Mouse (Mus musculus) CD4-positive helper T cell, adult 2 months (primary cell): ENCODE measurements around the gene Tyro3.
A peak's percentile ranks its signal among the peaks of the same experiment; 100 is the strongest.

Experiments
- DNase-seq: peaks from one replicate; pipeline ENCODE4 v3.0.0-alpha.2; 2012; ENCODE audit warnings: low read depth, missing footprints, low spot score

The Tyro3 gene

DNA sequence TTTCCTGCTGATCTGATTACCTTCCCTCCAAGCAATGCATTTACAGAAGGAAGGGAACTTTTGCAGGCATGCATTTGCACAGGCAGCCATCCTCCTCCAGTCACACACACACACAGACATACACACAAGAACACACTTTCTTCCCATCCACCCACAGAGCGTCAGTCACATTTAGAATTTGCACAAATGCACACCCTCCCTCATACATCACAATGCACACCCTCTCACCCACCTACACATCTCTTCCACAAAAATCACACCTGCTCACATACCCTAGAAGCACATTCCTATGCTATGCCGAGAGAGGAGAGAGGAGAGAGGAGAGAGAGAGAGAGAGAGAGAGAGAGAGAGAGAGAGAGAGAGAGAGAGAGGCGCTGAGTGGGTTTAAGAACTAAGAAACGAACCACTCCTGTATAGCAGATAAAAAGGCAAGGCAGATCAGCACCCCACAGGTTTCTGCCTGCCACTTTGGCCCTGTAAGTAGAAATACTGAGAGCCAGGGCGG lies at the start of gene Tyro3:
Gene Tyro3 (plus strand): TSS at position 455 of the 505 bp plus-strand sequence.
- DNase-seq = no peak

DNA sequence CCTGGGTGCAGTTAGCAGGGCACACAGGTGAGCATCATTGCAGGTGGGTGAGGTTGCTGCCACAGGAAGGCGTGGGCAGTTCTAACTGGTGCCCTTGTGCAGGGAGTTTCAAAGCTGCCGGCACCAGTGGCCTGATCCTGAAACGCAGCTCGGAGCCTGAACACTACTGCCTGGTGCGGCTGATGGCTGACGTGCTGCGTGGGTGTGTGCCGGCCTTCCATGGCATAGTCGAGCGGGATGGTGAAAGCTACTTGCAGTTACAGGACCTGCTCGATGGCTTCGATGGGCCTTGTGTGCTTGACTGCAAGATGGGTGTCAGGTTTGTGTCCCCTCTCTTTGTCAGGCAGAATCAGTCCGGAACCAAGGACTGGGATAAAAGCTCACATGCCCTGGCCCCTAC lies 48.3 kb upstream of the Tyro3 start:
- DNase-seq = no peak

DNA sequence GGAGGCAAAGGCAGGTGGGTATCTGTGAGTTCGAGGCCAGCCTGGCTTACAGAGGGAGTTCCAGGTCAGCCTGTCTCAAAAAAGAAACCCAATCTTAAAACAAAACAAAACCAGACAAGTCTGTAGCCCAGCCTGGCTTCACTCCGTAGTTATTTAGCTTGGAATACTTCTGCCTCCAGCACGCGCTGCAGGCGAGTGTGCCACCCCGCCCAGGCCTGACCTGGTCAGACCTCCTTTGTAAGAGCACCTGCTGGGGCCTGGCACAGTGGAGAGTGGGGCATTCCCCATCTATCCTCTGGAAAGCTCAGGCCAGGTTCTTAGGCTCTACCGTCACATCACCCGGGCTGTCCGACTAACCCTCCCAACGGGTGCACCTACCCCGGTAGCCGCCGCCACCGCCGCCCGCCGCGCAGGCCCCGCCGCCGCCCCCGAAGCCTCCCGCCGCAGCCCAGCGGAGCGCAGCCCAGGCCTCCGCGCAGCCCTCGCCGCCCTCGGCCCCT lies 39.9 kb upstream of the Tyro3 start:
- no peak for DNase-seq

DNA sequence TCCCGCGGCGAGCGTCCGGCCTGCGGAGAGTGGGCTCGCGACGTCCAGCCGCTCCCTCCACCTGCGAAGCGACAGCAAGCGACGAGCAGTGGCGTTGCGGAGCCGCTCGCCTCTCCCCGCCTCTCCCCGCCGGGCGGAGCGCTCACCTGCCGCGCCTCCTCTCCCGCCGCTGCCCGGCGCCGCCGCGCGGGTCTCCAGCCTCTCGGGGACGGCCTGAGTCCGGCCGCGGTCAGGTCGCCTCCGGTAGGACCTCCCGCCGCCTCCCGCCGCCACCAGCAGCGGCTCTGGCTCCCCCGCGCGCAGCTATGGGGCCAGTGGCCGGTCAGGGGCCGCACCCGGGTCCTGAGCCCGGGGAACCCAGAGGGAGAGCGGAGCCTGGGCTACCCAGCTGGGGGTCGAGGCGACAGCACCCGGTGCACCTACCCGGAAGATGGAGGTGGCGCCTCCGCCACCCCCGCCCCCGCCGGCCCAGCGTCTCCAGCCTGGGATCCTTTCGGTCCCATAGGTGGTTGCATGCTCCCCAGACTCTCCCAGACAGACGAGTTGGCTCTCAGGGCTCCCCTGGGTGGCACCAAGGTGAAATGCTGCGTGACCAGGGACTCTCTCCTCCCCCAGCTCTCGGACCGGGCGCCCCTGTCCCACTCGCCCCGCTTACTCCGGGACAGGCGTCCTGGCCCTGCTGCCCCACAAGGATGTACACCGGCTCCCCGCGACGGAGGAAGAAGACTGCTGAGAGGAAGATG lies 39.3 kb upstream of the Tyro3 start:
- peak; percentile 32 for DNase-seq

- DNase-seq = no peak
Measured at GRCm38 (mm10) chr2:119758844-119759835, 38.4 kb upstream of the Tyro3 start.

DNA sequence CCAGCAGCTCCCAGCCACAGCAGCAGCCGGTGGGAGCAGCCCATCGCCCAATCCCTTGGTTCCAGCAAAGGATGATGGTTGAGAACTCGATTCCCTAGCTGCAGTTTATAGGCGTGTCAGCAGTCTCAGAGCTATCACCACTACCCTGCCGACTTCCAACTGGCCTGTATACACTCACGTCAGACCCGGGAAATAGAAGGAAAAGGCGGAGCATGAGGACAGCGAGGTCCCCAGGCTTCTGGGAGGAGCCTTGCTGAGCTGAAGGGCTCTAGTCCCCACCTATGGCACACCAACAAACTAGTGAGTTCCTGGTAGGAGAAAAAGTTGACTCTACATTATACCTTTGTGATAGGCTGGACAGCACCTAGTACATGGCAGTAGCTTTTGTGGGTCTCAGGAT lies 37.3 kb upstream of the Tyro3 start, which contains the start of gene Ltk:
Gene Ltk (minus strand): TSS at position 181 of the 400 bp plus-strand sequence.
- no peak for DNase-seq

GRCm38 (mm10) chr2:119762276-119762675 lies 35.3 kb upstream of the Tyro3 start:
- DNase-seq = no peak

- DNase-seq = no peak
Measured at GRCm38 (mm10) chr2:119763924-119764323, 33.6 kb upstream of the Tyro3 start.

GRCm38 (mm10) chr2:119767246-119767645 lies 30.3 kb upstream of the Tyro3 start:
- no peak for DNase-seq

DNA sequence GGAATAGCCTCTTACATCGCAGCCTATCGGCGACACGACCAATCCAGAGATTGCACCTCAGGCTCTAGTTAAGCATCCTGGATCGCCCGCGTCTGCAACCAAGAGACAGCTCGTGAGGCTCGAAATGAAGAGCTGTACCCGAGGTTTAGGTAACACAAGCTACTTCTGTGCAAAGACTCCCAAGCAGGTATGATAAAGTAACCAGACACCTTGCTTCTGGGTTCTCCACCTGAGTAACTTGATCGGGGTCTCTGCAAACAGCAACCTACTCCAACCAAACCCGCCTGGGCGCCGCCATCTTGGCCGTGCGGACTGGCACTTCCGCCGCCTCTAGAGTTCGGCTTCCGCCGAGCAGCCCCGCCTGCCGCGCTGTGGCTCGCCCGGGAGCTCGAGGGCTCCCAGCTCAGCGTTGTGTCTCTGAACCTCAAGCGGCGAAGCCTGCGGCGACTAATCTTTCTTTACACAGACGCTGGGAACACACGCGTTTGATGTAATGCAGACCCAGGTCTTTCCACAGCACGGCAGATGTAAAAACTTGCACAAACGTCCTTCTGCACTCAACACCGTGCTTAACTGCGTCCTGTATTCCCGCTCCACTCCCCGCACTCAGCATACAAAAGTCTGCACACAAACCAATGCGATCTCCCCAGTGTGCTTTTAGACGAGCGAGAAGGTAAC lies 10.2 kb upstream of the Tyro3 start, which contains the start of gene Rpap1:
Gene Rpap1 (minus strand): TSS at position 332 of the 678 bp plus-strand sequence.
- peak; percentile 84 for DNase-seq

DNA sequence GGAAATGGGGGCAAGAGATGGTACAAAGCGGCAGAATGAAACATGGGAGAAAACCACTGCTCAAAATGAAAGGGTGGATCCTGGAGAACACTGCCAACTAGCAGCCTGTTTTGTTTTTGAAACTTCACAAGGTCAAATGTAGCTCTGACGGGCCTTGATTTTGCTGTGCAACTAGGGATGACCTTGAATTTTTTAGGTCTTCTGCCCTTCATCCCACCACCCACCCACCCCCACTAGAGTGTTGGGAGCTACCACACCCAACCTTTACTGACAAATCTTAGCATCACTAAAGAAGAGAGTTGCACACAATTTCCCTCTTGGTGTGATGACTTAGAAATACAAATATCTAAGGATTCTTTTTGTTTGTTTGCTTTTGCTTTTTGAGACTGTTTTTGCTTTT lies 7.5 kb upstream of the Tyro3 start:
- no peak for DNase-seq

- DNase-seq = peak; percentile 54
Measured at GRCm38 (mm10) chr2:119798246-119798927, 854 bp downstream of the Tyro3 start.

DNA sequence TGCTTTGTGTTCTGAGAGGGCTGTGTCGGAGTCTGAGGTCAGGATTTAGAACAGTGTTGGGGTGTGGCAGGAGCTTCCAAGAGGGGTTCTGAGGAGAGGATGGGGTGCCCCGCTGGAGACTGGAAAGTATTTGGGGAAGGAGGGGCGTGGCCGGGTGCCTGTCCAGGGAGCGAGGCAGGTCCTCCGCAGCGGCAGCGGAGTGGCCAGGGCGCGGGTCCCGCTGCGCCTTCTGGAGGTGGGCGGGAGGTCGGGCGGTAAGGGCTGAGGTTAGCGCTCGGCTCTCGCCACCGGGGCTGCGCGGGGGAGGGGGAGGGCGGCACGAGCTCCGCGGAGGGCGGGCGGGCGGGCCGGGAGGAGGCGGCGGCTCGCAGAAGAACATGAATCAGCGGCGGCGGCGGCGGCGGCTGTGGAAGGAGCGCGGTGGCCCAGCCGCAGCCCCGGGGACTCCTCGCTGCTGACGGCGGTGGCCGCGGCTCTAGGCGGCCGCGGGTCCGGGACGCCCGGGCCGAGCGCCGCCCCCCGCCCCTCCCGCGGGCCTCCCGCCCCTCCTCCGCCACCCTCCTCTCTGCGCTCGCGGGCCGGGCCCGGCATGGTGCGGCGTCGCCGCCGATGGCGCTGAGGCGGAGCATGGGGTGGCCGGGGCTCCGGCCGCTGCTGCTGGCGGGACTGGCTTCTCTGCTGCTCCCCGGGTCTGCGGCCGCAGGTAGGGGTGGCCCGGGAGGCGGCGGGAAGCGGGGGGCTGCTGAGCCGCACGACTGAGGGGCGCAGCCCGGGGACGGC lies 1.8 kb downstream of the Tyro3 start:
- peak; percentile 59 for DNase-seq

GRCm38 (mm10) chr2:119799961-119800550 lies 2.5 kb downstream of the Tyro3 start:
- peak; percentile 51 for DNase-seq

DNA sequence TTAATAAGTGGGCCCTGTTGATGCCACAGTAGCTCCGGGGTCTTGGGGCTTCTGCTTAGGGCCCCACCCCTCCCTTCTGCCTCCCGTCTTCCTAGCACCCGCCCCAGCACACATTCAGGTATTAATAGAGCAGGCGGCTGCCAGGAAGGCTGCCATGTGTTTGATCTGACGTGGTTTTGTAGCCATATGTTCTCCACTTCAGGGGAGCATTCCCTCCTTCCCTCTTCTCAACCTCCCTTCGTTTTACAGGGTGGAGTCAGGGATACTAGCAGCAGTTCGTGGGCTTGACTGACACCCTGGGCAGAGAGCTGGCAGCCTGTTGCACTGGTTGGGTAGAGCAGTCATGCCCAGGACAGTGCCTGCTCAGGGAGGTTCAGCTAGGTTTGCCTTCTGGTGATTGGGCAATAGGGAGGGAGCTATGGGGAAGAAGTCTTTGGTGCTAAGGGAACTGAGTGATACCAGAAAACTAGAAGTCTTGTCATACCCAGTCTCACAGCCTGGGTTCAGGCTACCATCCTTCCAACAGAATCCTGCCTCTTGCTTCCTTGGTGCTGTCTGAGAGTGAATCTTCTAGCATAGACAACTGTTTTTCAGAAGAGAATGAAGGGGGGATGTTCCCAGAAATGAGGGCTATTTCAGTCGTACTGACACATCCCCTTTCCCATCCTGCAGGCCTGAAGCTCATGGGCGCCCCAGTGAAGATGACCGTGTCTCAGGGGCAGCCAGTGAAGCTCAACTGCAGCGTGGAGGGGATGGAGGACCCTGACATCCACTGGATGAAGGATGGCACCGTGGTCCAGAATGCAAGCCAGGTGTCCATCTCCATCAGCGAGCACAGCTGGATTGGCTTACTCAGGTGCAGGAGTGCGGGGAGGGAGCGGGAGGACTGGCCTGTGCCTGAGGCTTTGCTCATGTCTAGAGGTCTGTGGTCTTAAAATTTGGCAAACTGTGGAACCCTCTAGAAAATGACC lies 3.6 kb downstream of the Tyro3 start:
- no peak for DNase-seq

GRCm38 (mm10) chr2:119802767-119803617 lies 5.5 kb downstream of the Tyro3 start:
- DNase-seq = no peak

DNA sequence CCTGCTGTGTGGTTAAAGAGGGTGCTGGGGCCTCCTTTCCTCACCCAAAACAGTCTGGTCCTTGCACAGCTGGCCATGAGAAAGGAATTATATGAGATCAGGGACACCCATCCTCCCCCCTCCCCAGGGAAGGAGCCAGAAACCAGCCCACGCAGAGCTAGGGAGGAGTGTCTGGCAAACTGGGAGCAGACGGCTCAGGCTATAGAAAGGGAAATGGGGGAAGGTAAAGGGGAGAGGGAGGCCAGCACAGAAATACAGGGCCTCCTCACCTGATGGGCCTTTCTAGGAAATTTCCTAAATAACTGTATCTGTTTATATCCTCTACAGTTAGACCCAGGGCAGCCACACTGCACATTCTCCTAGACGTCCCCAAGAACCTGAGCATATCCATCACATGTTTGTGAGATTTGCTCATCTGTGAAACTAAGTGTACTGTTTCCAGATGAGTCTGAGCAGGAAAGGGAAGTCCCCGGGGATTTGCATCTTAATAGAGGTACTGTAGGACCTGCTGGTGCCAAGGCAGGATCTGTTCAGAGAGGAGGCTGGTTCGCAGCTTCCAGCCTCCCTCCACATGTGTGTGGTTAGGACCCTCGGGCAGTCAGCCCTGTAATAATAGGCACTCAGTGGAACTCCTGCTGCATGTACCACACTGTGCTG lies 6.2 kb downstream of the Tyro3 start:
- DNase-seq = no peak
